Mouse (Mus musculus) thymus, adult 2 months (tissue): Measurements from ENCODE around the gene Npff. TPM values are rescaled to one million over a fixed set of nuclear protein-coding genes. Genes with fewer than 3 reads are reported as not detected.

Experiments
- DNase-seq: peaks from one replicate; pipeline ENCODE4 v3.0.0; 2021
- H3K27ac ChIP-seq: fragments of 200-500 bp; 2 replicates; pipeline ENCODE4 v1.5.1; 2012; ENCODE audit warnings: low read length, control low read depth; ENCODE audit not compliant: control insufficient read depth, insufficient read depth
- H3K27me3 ChIP-seq: fragments of 200-500 bp; 2 replicates; pipeline ENCODE4 v1.6.1; 2012; ENCODE audit warnings: mild to moderate bottlenecking, low read length, moderate library complexity, mixed read lengths; ENCODE audit not compliant: control insufficient read depth, insufficient read depth
- H3K36me3 ChIP-seq: fragments of 200-500 bp; 2 replicates; pipeline ENCODE4 v1.6.1; 2012; ENCODE audit warnings: mild to moderate bottlenecking, low read length, moderate library complexity; ENCODE audit not compliant: control insufficient read depth, insufficient read depth
- H3K4me1 ChIP-seq: fragments of 200-500 bp; replicated peaks from 2 replicates; pipeline ENCODE4 v1.6.1; 2012; ENCODE audit warnings: low read length; ENCODE audit not compliant: control insufficient read depth, insufficient read depth
- H3K4me3 ChIP-seq: fragments of 200-500 bp; 2 replicates; pipeline ENCODE4 v1.5.1; 2012; ENCODE audit warnings: mild to moderate bottlenecking, low read length, control low read depth, moderate library complexity; ENCODE audit not compliant: control insufficient read depth, insufficient read depth
- CTCF ChIP-seq: fragments of 200-500 bp; IDR thresholded peaks from 2 replicates; pipeline ENCODE4 v1.5.1; 2012; ENCODE audit warnings: mild to moderate bottlenecking, control low read depth, low read length, moderate library complexity, borderline replicate concordance; ENCODE audit not compliant: control insufficient read depth, poor library complexity, insufficient read depth; ENCODE audit errors: extremely low read depth
- POLR2A ChIP-seq: fragments of 200-500 bp; IDR thresholded peaks from 2 replicates; pipeline ENCODE4 v1.6.1; 2012; ENCODE audit warnings: mild to moderate bottlenecking, low read length, control low read depth, moderate library complexity; ENCODE audit not compliant: control insufficient read depth, poor library complexity, insufficient read depth; ENCODE audit errors: extremely low read depth
- WGBS: fragments of 180-500 bp; shearing (Covaris S2); methylation state at CpG from one replicate; pipeline ENCODE4 v1.1.7; 2018; 5-methylcytosine and 5-hydroxymethylcytosine counted together
- polyA plus RNA-seq: library from polyadenylated mRNA; depleted of rRNA; stranded (reverse); fragments of >200 nt; gene quantifications from 2 replicates; pipeline ENCODE4 v1.2.3, GENCODE M21; 2012

Npff gene
- polyA plus RNA-seq, 1 experiment: 11.7 TPM

DNA sequence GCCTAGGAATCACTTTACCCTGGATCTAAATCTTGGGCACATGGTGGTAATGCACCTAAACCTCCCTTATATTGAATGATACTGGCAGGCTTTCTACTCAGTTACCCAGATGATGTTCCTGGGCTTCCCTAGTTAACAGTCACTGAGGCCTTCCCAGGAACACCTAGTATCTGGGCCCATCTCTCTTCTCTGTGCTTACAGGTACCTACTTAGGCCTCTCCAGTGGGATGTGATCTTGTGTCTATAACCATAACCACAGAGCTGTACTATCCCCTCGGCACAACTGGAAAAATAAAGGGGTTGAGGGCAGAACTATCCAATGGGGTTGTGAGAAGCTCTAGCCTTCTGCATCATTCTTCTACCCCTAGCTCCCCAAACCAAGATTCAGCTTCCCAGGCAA lies 17.9 kb downstream of the Npff start:
- TF ChIP-seq CTCF: no peak
- TF ChIP-seq POLR2A: no peak
- Histone ChIP-seq H3K27ac (no peak overlapping the region), H3K27me3 (no peaks in the 10 kb centered on the region), H3K4me3 (no peak overlapping the region), H3K4me1 (peaks cover 13% of the 10 kb centered on the region), H3K36me3 (peaks cover 23% of the 10 kb centered on the region)
- 97% methylated on average over 1 of the region's 1 CpGs for WGBS
- DNase-seq: no peak

DNA sequence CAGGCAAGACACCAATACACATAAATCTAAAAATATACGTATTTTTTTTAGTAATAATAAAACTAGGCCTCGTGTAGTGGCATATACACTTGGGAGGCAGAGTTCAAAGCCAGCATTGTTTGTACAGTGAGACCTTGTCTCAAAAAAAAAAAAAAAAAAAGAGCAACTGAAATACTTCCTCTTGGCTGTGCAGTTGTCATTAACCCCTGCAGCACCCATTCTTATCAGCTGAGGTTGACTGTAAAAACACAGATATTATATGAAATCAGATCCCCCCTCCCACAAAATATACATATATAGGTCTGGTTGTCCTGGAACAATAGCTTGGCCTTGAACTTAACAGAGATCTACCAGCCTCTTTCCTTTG lies 18.3 kb downstream of the Npff start:
- peaks cover 27% of the 10 kb centered on the region for H3K36me3 ChIP-seq
- no peaks in the 10 kb centered on the region for H3K27me3 ChIP-seq
- 25% methylated on average over 2 of the region's 2 CpGs for WGBS
- no peak for DNase-seq
- H3K4me1 ChIP-seq: peaks cover 13% of the 10 kb centered on the region
- H3K4me3 ChIP-seq: no peak overlapping the region
- TF ChIP-seq POLR2A (no peak), CTCF (no peak)
- H3K27ac ChIP-seq: no peak overlapping the region

DNA sequence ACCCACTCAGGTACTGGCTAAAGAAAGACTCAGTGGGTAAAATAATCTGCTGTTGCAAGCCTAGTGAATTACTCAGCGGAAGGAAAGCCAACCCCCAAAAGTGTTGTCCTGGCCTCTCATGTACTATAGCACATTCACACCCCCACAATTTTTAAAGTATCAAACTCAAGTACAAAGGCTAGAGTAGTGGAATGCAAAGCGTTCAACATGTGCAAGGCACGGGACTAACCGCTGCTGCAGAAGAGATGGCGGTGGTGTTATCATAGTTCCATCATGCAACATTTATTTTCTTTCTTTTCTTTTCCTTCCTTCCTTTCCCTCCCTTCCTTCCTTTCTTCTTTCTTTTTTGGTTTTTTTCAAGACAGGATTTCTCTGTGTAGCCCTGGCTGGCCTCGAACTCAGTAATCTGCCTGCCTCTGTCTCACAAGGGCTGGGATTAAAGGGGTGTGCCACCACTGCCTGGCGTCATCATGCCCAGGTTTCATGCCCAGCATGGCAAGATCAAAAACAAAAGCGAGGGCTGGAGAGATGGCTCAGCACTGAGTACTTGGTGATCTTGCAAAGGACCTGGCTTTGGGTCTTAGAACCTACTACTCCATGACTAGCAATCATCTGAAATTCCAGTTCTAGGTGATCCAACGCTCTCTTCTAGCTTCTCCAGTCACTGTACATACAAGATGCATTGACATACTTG lies 18.8 kb downstream of the Npff start:
- H3K27ac ChIP-seq: no peak overlapping the region
- no peak overlapping the region for H3K4me3 ChIP-seq
- peaks cover 12% of the 10 kb centered on the region for H3K4me1 ChIP-seq
- TF ChIP-seq POLR2A: no peak
- TF ChIP-seq CTCF: no peak
- WGBS: 83% methylated on average over 9 of the region's 9 CpGs
- H3K27me3 ChIP-seq: no peaks in the 10 kb centered on the region
- H3K36me3 ChIP-seq: peaks cover 32% of the 10 kb centered on the region
- no peak for DNase-seq

DNA sequence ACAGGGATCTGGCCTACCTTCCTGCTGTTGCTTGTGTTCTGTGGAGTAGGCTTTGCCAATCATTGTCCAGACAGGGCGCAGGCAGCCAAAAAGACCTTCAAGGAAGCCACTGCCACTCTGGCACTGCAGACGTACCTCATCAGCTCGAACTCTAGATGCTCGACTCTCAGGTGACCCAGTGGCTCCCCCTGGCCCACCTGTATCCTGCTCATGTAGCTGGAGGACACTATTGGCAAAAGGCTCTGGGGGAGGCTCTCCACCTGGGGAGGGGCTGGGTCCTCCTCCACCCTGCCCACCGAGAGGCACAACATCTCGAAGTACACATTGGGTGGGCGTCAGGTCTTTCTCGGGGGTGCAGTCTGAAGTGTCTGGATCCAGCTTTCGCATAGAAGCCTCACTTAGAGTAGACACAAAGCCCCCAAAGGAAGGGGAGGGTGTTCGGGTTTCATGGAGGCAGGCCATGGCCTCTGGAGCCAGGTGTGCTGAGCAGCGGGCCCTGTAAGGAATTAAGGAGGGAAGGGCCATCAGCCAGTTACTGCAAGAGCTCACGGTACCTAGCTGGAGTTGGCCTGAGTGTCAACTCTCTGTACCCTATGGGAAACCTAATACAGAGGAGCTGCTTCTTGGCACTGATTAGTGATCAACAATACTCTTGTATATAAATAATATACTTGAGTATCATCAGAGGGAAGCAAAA lies 19.5 kb downstream of the Npff start:
- no peaks in the 10 kb centered on the region for H3K27me3 ChIP-seq
- DNase-seq: no peak
- H3K4me3 ChIP-seq: no peak overlapping the region
- 92% methylated on average over 12 of the region's 12 CpGs for WGBS
- H3K4me1 ChIP-seq: peaks cover 5% of the 10 kb centered on the region
- no peak overlapping the region for H3K27ac ChIP-seq
- peaks cover 39% of the 10 kb centered on the region for H3K36me3 ChIP-seq
- TF ChIP-seq CTCF: no peak
- no peak for TF ChIP-seq POLR2A

DNA sequence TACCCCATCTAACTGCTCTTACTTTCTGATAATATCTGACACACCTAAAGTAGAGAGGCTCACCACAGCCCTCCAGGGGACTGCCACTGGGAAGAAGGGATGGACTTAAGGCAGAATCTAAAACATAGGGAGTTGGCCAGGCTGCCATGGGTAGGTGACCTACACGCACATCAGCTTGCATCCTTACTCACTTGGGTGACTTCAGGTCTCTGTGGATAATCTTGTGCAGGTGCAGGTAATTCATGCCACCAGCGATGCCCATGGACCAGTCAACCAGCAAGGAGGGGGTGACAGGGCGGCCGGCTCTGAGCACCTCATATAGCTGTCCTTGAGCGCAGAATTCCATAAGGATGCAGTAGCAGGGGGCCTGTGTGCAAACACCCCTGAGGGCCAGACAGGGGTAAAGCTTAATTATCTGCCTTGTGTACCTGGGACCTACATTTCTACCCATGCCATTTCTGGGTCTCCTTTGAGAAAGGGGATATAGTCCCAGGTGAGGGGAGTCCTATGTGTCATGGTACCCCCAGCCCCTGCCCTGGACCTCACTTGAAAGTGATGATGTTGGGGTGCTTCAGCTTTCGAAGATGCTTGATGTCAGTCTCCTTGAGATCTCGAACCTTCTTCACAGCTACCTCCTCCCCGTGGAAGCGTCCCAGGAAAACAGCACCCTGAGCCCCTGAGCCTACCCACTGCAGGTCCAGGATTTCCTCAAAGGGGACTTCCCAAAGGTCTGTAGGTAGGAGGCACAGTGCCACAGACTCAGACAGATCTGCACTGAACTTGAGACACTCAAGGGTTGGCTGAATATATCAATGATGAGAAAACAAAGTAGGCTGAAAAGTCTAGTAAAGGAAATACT lies 20.6 kb downstream of the Npff start:
- DNase-seq: no peak
- H3K4me1 ChIP-seq: 0 out of 2 replicates have a peak, but pooled peaks cover 2% of the 10 kb centered on the region
- TF ChIP-seq CTCF (no peak), POLR2A (no peak)
- H3K36me3 ChIP-seq: peaks cover 50% of the 10 kb centered on the region
- H3K27me3 ChIP-seq: no peaks in the 10 kb centered on the region
- H3K27ac ChIP-seq: no peak overlapping the region
- 96% methylated on average over 9 of the region's 9 CpGs for WGBS
- no peak overlapping the region for H3K4me3 ChIP-seq

DNA sequence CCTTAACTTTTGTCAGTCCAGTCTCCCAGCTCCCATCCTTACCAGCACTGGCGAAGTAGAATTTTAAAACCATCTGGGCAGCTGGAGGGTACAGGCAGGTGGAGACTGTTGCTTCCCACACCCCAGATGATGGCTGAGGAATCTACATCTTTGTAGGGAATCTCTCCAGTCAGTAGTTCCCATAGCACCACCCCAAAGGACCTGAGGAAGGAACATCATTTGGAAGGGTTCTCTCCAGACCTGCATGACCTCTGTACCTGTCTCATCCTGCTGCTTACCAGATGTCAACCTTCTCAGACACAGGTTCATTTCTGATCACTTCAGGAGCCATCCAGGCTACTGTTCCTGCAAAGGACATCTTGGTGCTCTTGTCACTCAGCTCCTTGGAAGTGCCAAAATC lies 21.3 kb downstream of the Npff start, which contains the start of gene Gm10337:
Gene Gm10337 (plus strand): TSS at position 276 of the 400 bp plus-strand sequence.
- Histone ChIP-seq H3K27ac (no peak within 1 kb of the TSS), H3K36me3 (peaks cover 57% of the 10 kb centered on the region), H3K4me1 (0 out of 2 replicates have a peak, but pooled peaks cover 2% of the 10 kb centered on the region), H3K4me3 (no peak within 1 kb of the TSS), H3K27me3 (no peaks in the 10 kb centered on the region)
- DNase-seq: no peak
- TF ChIP-seq CTCF: no peak
- no peak for TF ChIP-seq POLR2A
- WGBS: 100% methylated on average over 1 of the region's 1 CpGs
